Mouse (Mus musculus): ENCODE measurements at regions not wholly inside any gene's neighbourhood (a gene's known extent, or its start where the extent isn't known, plus 50 kb on each side); places are given as distances from the start of the nearest gene placed in this dataset.

GRCm38 (mm10) chr13:47576516-47576915 is 454.1 kb downstream of the Rnf144b start:
- DNase-seq (ENCODE audit: low read depth, low spot score), result no peak

GRCm38 (mm10) chr13:47580144-47580543 is 457.7 kb downstream of the Rnf144b start:
- no peak for DNase-seq (ENCODE audit: low read depth, low spot score)

- no peak for DNase-seq (ENCODE audit: low read depth, low spot score)
Measured at GRCm38 (mm10) chr13:47585158-47585557, 462.7 kb downstream of the Rnf144b start.

GRCm38 (mm10) chr13:47602646-47603045 is 480.2 kb downstream of the Rnf144b start:
- DNase-seq (ENCODE audit: low read depth, low spot score), result no peak

- DNase-seq (ENCODE audit: low read depth, low spot score), result no peak
Measured at GRCm38 (mm10) chr13:47611439-47611838, 489.0 kb downstream of the Rnf144b start.

- no peak for DNase-seq (ENCODE audit: low read depth, low spot score)
Measured at GRCm38 (mm10) chr13:47636511-47637103, 514.2 kb downstream of the Rnf144b start.

GRCm38 (mm10) chr13:47642341-47642740 is 519.9 kb downstream of the Rnf144b start:
- no peak for DNase-seq (ENCODE audit: low read depth, low spot score)

GRCm38 (mm10) chr13:47645081-47645480 is 522.6 kb downstream of the Rnf144b start:
- DNase-seq (ENCODE audit: low read depth, low spot score), result no peak

- DNase-seq (ENCODE audit: low read depth, low spot score), result no peak
Measured at GRCm38 (mm10) chr13:47647693-47648092, 525.2 kb downstream of the Rnf144b start.

- DNase-seq (ENCODE audit: low read depth, low spot score), result peak; percentile 8
Measured at GRCm38 (mm10) chr13:47650093-47650492, 527.6 kb downstream of the Rnf144b start.

GRCm38 (mm10) chr13:47666470-47666869 is 544.0 kb downstream of the Rnf144b start:
- DNase-seq (ENCODE audit: low read depth, low spot score), result no peak

- DNase-seq (ENCODE audit: low read depth, low spot score), result peak; percentile 74
Measured at GRCm38 (mm10) chr13:47666956-47667701, 544.7 kb downstream of the Rnf144b start.

- DNase-seq (ENCODE audit: low read depth, low spot score), result no peak
Measured at GRCm38 (mm10) chr13:47688131-47688530, 565.7 kb downstream of the Rnf144b start.

GRCm38 (mm10) chr13:47693815-47694214 is 567.2 kb upstream of the Id4 start:
- no peak for DNase-seq (ENCODE audit: low read depth, low spot score)

GRCm38 (mm10) chr13:47695877-47696276 is 565.2 kb upstream of the Id4 start:
- DNase-seq (ENCODE audit: low read depth, low spot score), result no peak

- DNase-seq (ENCODE audit: low read depth, low spot score), result no peak
Measured at GRCm38 (mm10) chr13:47700556-47700955, 560.5 kb upstream of the Id4 start.

GRCm38 (mm10) chr13:47707961-47708609 is 552.9 kb upstream of the Id4 start:
- no peak for DNase-seq (ENCODE audit: low read depth, low spot score)

- DNase-seq (ENCODE audit: low read depth, low spot score), result no peak
Measured at GRCm38 (mm10) chr13:47709323-47709722, 551.7 kb upstream of the Id4 start.

GRCm38 (mm10) chr13:47712507-47712906 is 548.5 kb upstream of the Id4 start:
- no peak for DNase-seq (ENCODE audit: low read depth, low spot score)

GRCm38 (mm10) chr13:47716265-47716664 is 544.8 kb upstream of the Id4 start:
- peak; percentile 31 for DNase-seq (ENCODE audit: low read depth, low spot score)

GRCm38 (mm10) chr13:47720645-47721044 is 540.4 kb upstream of the Id4 start:
- DNase-seq (ENCODE audit: low read depth, low spot score), result no peak

- DNase-seq (ENCODE audit: low read depth, low spot score), result no peak
Measured at GRCm38 (mm10) chr13:47734415-47734814, 526.6 kb upstream of the Id4 start.

Measured in skeletal muscle tissue, adult 2 months (tissue).